Mouse (Mus musculus): ENCODE data around the gene Tceal8. TPM values are rescaled to one million over a fixed set of nuclear protein-coding genes. Genes with fewer than 3 reads are reported as not detected.

Gene Tceal8
- polyA plus RNA-seq, 1 experiment, result 0.61 TPM

DNA sequence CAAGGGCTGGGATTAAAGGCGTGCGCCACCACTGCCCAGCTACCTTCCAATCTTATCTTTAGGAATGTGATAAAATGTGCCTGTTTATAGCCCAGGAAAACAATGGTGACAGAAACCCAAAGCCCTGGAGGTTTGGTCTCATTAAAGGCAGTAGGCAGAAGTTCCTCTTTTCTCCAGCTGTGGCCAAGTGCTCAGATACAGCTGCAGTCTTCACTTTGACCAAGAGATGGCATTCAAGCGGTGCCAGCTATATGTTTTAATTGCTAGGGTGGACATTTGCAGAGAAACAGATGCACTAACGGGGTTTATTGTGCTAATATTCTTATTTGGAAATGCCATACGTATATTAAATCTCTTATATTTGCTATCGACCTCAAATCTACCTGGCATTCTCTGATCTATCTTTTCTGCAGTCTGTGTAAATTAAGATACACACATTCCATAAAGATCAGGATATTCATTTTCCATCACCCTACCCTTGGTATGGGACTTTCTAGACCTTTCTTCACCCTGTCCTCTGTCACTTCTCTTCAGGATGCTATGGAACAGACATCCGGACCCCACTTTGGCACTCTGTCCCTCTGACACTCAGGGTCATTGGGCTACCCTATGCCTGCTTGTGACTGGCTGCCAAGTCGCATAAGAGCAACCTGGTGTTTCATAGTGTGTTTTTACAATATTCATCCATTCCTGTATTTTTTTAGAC lies 45.0 kb downstream of the Tceal8 start:
- 46% methylated on average over 8 of the region's 8 CpGs for WGBS
- TF ChIP-seq POLR2A (IDR thresholded peaks at IDR 0.05; ENCODE audit: low read depth, low read length) (no peak), CTCF (IDR thresholded peaks at IDR 0.05; ENCODE audit: extremely low read depth, insufficient read length, insufficient replicate concordance, low read depth, low read length) (no peak)
- Histone ChIP-seq H3K4me3 (ENCODE audit: low read depth, low read length) (no peak overlapping the region), H3K27me3 (ENCODE audit: control insufficient read depth, insufficient read depth, low read length) (no peaks in the 10 kb centered on the region), H3K4me1 (ENCODE audit: control insufficient read depth, insufficient read depth, insufficient read length, low read length) (no peaks in the 10 kb centered on the region), H3K27ac (ENCODE audit: insufficient read depth, low read depth, low read length) (no peak overlapping the region), H3K36me3 (ENCODE audit: control insufficient read depth, insufficient read depth, low read length) (no peaks in the 10 kb centered on the region)

Other genes with a start within 250 kb of the Tceal8 start
- gene Arxes2, start 178.5 kb downstream of the Tceal8 start, polyA plus RNA-seq (2012; rRNA removed), result 0.51 and 0.57 TPM in 2 replicates
- 0.18 TPM in 1 of 2 replicates, not detected in the other for gene Arxes1, start 139.0 kb downstream of the Tceal8 start, polyA plus RNA-seq (2012; rRNA removed)
- gene Bex2, start 104.1 kb downstream of the Tceal8 start, polyA plus RNA-seq (2012; rRNA removed), result 0.52 and 0.72 TPM in 2 replicates
- not detected in 2 replicates for gene Nxf3, start 87.1 kb downstream of the Tceal8 start, polyA plus RNA-seq (2012; rRNA removed)
- 0.20 TPM in 1 of 2 replicates, not detected in the other for gene Bex4, start 33.3 kb downstream of the Tceal8 start, polyA plus RNA-seq (2012; rRNA removed)
- gene Tceal5, start 31.5 kb upstream of the Tceal8 start, polyA plus RNA-seq (2012; rRNA removed), result 0.15 TPM in 1 of 2 replicates, not detected in the other
- not detected in 2 replicates for gene Tceal7, start 42.4 kb upstream of the Tceal8 start, polyA plus RNA-seq (2012; rRNA removed)
- gene Bex1, start 43.2 kb upstream of the Tceal8 start, polyA plus RNA-seq (2012; rRNA removed), result 0.15 and 1.9 TPM in 2 replicates
- 2.4 and 3.0 TPM in 2 replicates for gene Tceal9, start 72.7 kb upstream of the Tceal8 start, polyA plus RNA-seq (2012; rRNA removed)
- 5.2 and 8.6 TPM in 2 replicates for gene Bex3, start 97.9 kb upstream of the Tceal8 start, polyA plus RNA-seq (2012; rRNA removed)